Mouse (Mus musculus): ENCODE measurements around the gene Sytl1.

Sytl1 gene

GRCm38 (mm10) chr4:133210788-133211390, 52.0 kb downstream of the Sytl1 start:
- no peak for DNase-seq

- no peak for DNase-seq
These were observed 52.7 kb downstream of the Sytl1 start for GRCm38 (mm10) chr4:133210023-133210787.

- DNase-seq, result peak; percentile 65 to 71
These were observed 53.5 kb downstream of the Sytl1 start for GRCm38 (mm10) chr4:133209366-133209765.

GRCm38 (mm10) chr4:133204379-133204778, 58.5 kb downstream of the Sytl1 start:
- DNase-seq, result no peak

- no peak for DNase-seq
These were observed 59.3 kb downstream of the Sytl1 start for GRCm38 (mm10) chr4:133203591-133203990.

Measured in kidney, postnatal 25 days (tissue).